Mouse (Mus musculus) gastrocnemius, postnatal 25 days (tissue): ENCODE data around the gene Plxna1. TPM values are rescaled to one million over a fixed set of nuclear protein-coding genes. Genes with fewer than 3 reads are reported as not detected.

Experiments
- DNase-seq: peaks from one replicate; pipeline ENCODE4 v3.0.0; 2022
- long read RNA-seq, 2 experiments: library from polyadenylated mRNA; stranded (forward); transcript quantifications; one replicate each; pipeline ENCODE4 v2.0.0; 2021
- total RNA-seq, 2 experiments: library from RNA; stranded (reverse); gene quantifications; 1 replicate in 1 of 2; 2 replicates in 1 of 2; pipeline ENCODE4 v1.2.3; 2021

Gene Plxna1
- total RNA-seq: 10 to 100 TPM; 16.8 to 19.1 TPM
- long read RNA-seq, experiment 1, full-length matches to known transcripts: 1 of 4 reads
- long read RNA-seq, experiment 1, partial matches to known transcripts: 0 of 4 reads
- long read RNA-seq, experiment 1, other reads (novel, unspliced or antisense): 3 of 4 reads
- long read RNA-seq, experiment 2, partial matches to known transcripts: 1 of 10 reads
- long read RNA-seq, experiment 2, other reads (novel, unspliced or antisense): 9 of 10 reads

GRCm38 (mm10) chr6:89362281-89363106, at the start of gene Plxna1:
Plxna1 (minus strand) TSS chr6:89362620.
- peak; percentile 42 for DNase-seq

DNA sequence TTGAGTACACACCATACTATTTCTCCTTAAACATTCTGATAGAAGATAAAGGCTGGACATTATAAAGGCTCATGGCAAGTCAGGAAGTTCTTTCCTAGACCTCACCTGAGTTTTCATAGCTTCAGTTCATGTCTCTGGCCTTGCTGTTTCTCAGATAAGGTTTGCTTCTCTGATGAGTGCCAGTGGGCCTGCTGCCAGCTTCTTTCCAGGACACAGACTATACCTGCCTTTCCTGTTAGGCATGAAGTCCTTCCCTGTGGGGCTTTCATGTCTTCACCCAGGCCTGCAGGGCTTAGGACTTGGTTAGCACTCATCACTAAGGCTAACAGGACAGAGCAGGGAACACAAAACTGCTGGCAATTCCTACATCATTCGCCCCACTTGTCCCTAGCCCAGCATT, 46.6 kb upstream of the Plxna1 start:
- DNase-seq: no peak

DNA sequence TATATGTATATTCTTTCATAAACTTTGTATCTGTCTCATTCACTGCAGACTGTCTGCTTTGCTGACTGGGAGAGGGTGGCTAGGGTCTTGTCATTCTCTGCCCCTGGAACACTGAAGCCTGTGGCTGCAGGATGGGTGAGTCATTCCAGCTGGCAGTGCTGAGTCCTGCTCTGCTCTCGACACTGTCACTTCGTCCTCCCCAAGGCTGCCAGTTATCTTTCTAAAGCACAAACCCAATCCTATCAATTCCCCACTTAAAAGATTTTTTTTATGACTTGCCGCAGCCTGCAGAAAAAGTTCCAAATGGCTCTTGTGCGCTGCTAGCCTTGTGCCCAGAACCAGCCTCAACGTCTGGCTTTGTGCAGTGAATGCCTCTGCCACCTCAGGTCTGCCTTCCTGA, 45.8 kb upstream of the Plxna1 start:
- DNase-seq: no peak

- DNase-seq: no peak
These were observed 44.9 kb upstream of the Plxna1 start for GRCm38 (mm10) chr6:89407247-89407889.

DNA sequence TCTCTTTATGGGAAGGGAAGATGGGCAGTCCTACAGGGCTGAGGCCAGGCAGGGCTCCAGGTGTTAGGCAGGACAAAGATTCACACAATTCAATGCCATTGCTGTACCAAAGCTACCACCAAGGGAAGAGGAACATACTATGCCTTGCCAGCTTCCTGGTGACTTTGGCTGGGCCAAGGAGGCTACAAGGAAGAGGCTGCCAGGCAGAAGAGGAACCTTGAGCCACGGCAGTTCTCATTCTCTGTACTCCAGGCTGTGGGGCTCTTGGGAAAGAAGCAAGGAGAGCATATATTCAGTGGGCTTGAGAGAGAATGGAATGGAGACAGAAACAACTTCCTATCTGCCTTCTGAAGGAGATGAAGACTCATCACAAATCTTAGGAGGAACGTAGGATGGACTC, 42.5 kb upstream of the Plxna1 start:
- DNase-seq: no peak

DNA sequence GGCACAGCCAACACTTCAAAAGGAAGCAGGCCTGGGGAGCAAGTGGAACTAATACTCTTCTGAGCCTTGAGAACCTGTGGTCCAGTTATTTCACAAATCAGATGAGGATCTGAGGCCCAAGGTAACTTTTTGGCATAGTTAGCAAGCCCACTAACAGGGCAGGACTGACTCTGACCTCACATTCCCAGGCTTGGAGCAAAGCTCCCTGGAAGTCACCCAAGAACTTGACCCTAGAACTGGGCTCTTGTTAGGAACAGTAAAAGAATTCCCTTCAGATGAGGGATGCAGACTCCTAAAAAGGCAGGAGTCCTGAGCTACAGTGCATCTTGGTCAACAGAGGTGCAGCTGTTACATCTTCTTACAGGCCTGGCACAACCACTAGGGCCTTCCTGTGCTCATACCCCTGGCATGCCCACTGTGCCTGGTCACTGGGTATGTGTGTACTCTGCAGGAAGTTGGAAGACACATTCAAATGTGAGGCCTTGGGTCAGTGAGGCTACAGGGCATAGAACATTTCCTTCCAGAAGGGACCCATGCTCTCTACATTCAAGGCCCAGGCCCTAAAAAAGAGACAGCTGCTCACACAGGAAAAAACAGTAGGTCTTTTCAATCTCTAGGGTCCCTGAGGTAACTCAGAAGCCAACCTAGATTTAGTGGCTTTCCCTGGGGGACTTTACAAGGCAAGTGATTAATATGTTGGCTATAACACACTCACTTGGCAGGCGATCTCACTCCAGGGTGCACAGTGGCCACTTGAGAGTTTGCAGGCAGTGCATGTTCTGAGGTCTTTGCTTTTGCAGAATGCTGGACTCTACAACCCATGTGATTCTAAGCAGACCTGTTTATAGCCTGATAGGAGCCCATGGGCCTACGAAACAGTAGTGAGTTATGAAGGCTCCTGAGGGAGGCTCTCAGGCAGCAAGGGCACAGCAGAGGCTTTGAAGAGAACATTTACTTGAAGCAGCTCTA, 41.1 kb upstream of the Plxna1 start:
- DNase-seq: no peak

- DNase-seq: no peak
These were observed 40.0 kb upstream of the Plxna1 start for GRCm38 (mm10) chr6:89402406-89402805.

DNA sequence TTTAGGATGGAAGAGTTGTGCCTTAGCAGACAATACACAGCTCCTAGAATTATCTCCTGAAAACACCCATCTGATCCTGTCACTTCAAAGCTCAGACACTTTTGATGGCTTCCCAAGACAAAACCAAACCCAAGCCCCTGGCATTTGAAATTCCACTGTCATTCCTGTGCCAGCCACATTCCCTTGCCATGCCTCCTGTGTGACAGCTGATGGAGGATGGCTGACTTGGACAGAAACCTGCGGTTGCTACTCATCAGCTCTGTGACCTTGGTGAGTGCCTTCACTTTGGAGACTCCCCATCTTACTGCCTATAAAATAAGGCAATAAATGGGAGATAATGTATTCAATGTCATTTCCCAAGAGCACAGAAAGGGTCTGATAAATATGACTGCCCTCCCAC, 37.1 kb upstream of the Plxna1 start:
- no peak for DNase-seq

DNA sequence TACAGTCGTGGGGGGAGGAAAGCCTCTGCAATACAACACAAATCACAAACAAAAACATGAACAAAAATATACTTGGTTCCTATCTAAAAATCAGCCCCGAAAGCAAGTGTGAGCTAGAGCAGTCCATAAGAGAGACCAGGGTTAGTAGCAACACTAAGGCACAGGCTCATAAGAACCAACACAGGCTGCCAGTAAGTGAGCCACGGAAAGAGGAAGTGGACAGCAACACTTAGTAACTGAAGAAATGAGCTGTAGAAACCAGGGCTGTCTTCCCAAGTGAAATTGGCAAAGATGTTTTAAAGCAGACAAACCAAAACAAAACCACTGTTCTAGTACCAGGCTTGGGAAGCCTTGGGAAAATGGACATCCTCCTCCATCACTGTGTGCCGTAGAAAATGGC, 35.5 kb upstream of the Plxna1 start:
- DNase-seq: no peak

- DNase-seq: no peak
These were observed 31.4 kb upstream of the Plxna1 start for GRCm38 (mm10) chr6:89393820-89394219.

DNA sequence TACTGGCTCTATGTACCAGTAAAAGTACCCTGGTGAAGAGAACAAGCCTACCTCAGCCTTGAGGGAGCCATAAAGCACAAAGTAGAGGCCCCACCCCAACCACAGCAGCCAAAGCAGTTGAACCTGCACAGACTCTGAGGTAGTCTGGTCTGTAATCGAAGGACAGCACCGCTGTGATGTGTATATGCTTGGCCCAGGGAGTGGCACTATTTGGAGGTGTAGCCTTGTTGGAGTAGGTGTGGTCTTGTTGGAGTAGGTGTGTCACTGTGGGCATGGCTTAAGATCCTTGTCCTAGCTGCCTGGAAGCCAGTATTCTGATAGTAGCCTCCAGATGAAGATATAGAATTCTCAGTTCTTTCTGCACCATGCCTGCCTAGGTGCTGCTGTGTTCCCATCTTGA, 29.8 kb upstream of the Plxna1 start:
- no peak for DNase-seq

- no peak for DNase-seq
These were observed 27.4 kb upstream of the Plxna1 start for GRCm38 (mm10) chr6:89389771-89390170.

DNA sequence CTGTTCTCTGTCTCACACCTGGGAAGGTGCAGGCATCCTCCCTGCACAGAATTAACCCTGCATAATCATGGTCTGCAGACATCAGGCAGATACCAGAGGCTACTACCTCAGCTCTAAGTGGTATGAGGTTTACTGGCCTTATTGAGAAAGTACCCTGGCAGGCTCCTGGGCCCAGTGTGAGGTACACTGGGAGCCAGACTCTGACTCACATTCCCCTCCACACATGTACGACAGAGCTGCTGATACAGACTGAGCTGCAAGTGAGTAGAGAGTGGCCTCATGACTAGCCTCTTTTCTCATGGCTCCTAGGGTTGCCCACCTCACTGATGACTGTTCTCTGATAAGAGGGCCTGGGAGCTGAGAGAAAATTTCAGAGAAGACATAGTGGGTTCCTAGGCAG, 24.5 kb upstream of the Plxna1 start:
- DNase-seq: no peak

- no peak for DNase-seq
These were observed 22.3 kb upstream of the Plxna1 start for GRCm38 (mm10) chr6:89384699-89385098.

GRCm38 (mm10) chr6:89381851-89382250, 19.4 kb upstream of the Plxna1 start:
- DNase-seq: no peak

DNA sequence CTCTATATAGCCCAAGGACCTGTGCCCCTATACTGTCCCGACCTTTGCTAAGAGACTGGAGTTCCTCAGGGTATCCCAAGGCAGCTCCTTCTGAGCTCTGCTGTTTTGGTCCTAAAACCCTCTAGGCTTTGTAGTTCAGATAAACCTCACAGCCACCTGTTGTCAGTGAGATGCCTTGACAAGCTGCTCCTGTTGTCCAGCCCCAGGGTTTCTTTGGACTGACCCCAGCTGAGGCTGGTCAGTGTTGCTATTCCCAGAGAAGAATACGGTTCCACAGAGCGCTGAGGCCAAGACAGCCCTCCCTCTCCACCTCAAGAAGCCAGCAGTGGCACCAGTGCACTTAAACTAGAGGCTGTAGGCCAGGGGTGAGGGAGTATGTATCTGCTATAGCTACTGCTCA, 18.8 kb upstream of the Plxna1 start:
- DNase-seq: no peak

GRCm38 (mm10) chr6:89380751-89381150, 18.3 kb upstream of the Plxna1 start:
- DNase-seq: no peak

- no peak for DNase-seq
These were observed 15.8 kb upstream of the Plxna1 start for GRCm38 (mm10) chr6:89378264-89378663.

DNA sequence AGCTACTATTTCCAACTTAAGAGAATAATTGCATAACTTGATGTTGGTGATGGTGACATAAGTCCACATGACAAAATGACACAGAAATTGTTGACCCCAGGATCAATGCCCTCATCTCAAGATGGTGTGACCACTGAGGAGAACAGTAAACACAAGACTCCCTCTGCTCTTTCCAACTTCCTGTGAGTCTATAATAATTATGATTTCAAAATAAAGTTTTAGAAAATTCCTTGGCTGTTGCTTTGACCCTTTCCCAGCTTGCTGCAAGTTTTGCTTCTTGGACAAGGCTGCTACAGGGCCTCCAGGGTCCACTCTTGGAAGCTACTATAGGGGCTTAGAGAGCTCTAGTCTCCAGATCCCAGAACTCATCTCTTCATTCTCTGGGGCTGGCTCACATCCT, 6.4 kb upstream of the Plxna1 start:
- no peak for DNase-seq

- DNase-seq: peak; percentile 36
These were observed 1.9 kb upstream of the Plxna1 start for GRCm38 (mm10) chr6:89364342-89364741.

- no peak for DNase-seq
These were observed 659 bp upstream of the Plxna1 start for GRCm38 (mm10) chr6:89363107-89363451.
